Mouse (Mus musculus) intestine, embryonic 15.5 days (tissue): ENCODE measurements at regions not wholly inside any gene's neighbourhood (a gene's known extent, or its start where the extent isn't known, plus 50 kb on each side); places are given as distances from the start of the nearest gene placed in this dataset.

Experiments used
- ATAC-seq: fragments of 200-750 bp; cut with Nextera tagmentation; 2 replicates; pipeline ENCODE4 v1.8.0; 2017; ENCODE audit warnings: moderate TSS enrichment, moderate library complexity
- H3K27ac ChIP-seq: fragments of 300-500 bp; sonication (generic); 2 replicates; pipeline ENCODE4 v1.5.1; 2015; ENCODE audit warnings: mild to moderate bottlenecking, inconsistent platforms
- H3K27me3 ChIP-seq: fragments of 300-500 bp; sonication (generic); replicated peaks from 2 replicates; pipeline ENCODE4 v1.6.1; 2015; ENCODE audit warnings: inconsistent platforms
- H3K36me3 ChIP-seq: fragments of 300-500 bp; sonication (generic); 2 replicates; pipeline ENCODE4 v1.6.1; 2015; ENCODE audit warnings: inconsistent platforms
- H3K4me1 ChIP-seq: fragments of 300-500 bp; sonication (generic); replicated peaks from 2 replicates; pipeline ENCODE4 v1.6.1; 2015; ENCODE audit warnings: inconsistent platforms
- H3K4me2 ChIP-seq: fragments of 300-500 bp; sonication (generic); replicated peaks from 2 replicates; pipeline ENCODE4 v1.6.1; 2015; ENCODE audit warnings: mild to moderate bottlenecking, inconsistent platforms
- H3K4me3 ChIP-seq: fragments of 300-500 bp; sonication (generic); replicated peaks from 2 replicates; pipeline ENCODE4 v1.5.1; 2015; ENCODE audit warnings: inconsistent platforms
- H3K9ac ChIP-seq: fragments of 300-500 bp; sonication (generic); 2 replicates; pipeline ENCODE4 v1.6.1; 2015; ENCODE audit warnings: inconsistent platforms
- H3K9me3 ChIP-seq: fragments of 300-500 bp; sonication (generic); 2 replicates; pipeline ENCODE4 v1.6.1; 2016; ENCODE audit warnings: inconsistent platforms
- WGBS: fragments of 180-500 bp; shearing (Covaris S2); methylation state at CpG from one replicate; pipeline ENCODE4 v1.1.7; 2015; 5-methylcytosine and 5-hydroxymethylcytosine counted together

DNA sequence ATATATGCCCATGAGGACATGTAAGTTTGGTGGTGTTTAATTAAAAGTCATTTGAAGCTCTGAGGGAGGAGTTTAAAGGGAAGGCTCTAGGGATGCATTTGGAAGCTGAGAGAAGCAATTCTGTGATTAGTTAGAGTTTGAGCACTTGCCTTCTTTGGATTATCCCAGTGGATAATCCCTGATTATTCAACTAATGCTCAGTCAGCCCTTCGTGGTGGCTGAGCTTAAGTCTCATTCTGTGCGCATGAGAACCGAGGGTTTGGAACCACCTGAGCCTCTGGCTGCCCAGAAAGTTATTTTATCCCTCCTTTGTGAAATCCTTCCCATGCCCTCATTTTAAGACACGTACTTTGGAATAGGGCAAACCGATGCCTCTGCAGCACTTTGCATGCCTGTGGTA lies 285.9 kb downstream of the Dnajb9 start:
- Histone ChIP-seq H3K4me3 (no peak overlapping the region), H3K4me1 (no peaks in the 10 kb centered on the region), H3K36me3 (no peaks in the 10 kb centered on the region), H3K27me3 (no peaks in the 10 kb centered on the region), H3K9ac (no peak overlapping the region), H3K27ac (no peak overlapping the region), H3K9me3 (no peaks in the 10 kb centered on the region), H3K4me2 (no peak overlapping the region)
- 78% methylated on average over 5 of the region's 5 CpGs for WGBS
- ATAC-seq = no peak

DNA sequence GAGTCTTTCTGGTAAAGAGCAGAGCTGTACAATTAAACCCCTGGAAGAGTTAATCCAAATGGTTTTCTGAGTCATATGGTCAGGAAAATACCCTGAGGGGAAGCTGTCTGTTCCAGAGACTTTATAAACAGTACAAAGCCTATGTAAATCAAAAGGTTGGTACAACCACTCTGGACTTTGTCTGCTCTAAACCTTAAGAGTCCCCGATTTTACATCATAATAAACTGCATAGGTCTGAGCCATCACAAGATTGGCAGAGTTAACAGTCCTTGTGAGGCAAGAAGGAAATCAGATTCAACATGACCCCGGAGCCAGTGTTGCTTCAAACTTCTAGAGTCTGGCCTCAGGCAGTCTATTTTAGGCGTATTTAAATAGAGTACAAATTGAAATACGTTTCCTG lies 289.7 kb downstream of the Dnajb9 start:
- Histone ChIP-seq H3K4me2 (no peak overlapping the region), H3K27ac (no peak overlapping the region), H3K4me1 (no peaks in the 10 kb centered on the region), H3K9me3 (no peaks in the 10 kb centered on the region), H3K36me3 (no peaks in the 10 kb centered on the region), H3K9ac (no peak overlapping the region), H3K27me3 (no peaks in the 10 kb centered on the region), H3K4me3 (no peak overlapping the region)
- ATAC-seq = no peak
- 40% methylated on average over 4 of the region's 4 CpGs for WGBS

DNA sequence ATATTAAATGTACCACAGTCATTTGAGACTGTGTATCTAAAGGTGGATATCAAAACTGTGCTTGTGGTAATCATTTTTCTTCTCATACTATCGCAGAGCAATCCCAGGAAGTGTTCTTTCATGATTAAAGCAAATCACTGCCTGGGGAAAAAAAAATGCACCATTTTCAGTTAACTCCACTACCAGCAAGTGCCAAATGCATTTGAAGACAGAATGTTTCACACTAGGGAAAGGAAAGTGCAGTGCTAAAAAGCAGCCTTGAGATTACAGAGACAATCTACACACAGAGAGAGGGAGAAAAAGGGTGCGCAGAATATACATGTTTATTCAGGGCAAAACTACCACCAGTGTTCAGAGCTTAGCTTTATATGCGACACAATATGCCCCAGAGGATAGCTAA lies 291.0 kb downstream of the Dnajb9 start:
- Histone ChIP-seq H3K9ac (no peak overlapping the region), H3K4me3 (no peak overlapping the region), H3K4me2 (no peak overlapping the region), H3K4me1 (no peaks in the 10 kb centered on the region), H3K27ac (no peak overlapping the region), H3K9me3 (no peaks in the 10 kb centered on the region), H3K27me3 (no peaks in the 10 kb centered on the region), H3K36me3 (no peaks in the 10 kb centered on the region)
- 58% methylated on average over 3 of the region's 3 CpGs for WGBS
- no peak for ATAC-seq

DNA sequence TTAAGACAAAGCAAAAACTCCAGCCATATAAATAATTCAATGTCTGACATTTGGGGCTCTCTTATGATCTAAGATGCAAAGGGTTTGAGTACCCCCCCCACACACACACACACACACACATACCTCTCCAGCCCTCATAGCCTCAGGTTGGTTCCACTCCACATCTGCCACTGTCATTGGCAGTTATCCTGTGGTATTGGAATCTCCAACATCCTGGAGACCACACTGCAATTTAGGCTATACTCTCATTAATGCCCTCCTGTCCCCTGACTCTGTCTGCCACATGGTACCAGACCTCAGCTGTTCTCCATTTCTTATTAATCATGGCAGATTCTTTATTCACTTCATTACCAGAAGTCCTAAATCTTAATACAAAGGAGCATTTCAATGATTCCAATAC lies 293.3 kb downstream of the Dnajb9 start:
- H3K4me3 ChIP-seq = no peak overlapping the region
- no peak overlapping the region for H3K27ac ChIP-seq
- no peak overlapping the region for H3K9ac ChIP-seq
- no peaks in the 10 kb centered on the region for H3K9me3 ChIP-seq
- no peak overlapping the region for H3K4me2 ChIP-seq
- no peaks in the 10 kb centered on the region for H3K27me3 ChIP-seq
- no peaks in the 10 kb centered on the region for H3K4me1 ChIP-seq
- no peak for ATAC-seq
- H3K36me3 ChIP-seq = no peaks in the 10 kb centered on the region

DNA sequence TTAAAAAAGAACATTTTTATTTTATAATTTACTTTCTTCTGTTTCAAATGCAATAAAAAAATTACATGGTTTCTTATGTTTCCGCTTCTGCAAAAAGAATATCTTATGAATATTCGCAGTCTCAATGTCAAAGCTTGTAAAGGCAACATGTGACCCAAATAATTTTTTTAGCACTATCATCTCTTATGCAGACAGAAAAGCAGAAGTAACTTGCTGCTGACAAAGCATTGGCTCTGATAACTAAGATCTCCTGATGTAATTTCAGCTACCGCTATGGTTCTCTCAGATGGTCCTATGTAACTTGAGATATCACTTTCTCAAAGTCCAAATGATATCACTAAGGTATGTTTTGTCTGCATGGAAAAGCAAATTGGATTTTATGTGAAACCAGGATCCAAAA lies 310.9 kb downstream of the Dnajb9 start:
- Histone ChIP-seq H3K27ac (no peak overlapping the region), H3K4me1 (no peaks in the 10 kb centered on the region), H3K9me3 (no peaks in the 10 kb centered on the region), H3K36me3 (no peaks in the 10 kb centered on the region), H3K4me2 (no peak overlapping the region), H3K27me3 (no peaks in the 10 kb centered on the region), H3K9ac (no peak overlapping the region), H3K4me3 (no peak overlapping the region)
- ATAC-seq = no peak
- 92% methylated on average over 3 of the region's 3 CpGs for WGBS

DNA sequence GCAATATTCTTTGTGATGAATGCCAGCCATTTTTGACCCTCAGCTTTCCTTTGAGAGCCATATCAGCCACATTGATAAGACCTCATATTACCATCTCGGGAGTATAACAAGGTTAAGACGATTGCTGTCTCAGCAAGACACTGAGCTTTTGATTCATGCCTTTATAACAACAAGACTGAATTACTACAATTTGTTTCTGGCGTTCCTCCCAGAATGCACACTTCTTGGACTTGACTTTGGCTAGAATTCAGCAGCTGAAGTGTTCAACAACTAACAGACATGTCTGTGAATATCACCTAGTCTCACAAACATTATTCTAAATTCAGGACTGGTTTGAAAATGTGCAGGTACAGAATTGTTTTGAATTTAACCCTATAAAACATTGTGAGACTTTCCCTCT lies 324.5 kb downstream of the Dnajb9 start:
- Histone ChIP-seq H3K9me3 (no peaks in the 10 kb centered on the region), H3K4me3 (no peak overlapping the region), H3K4me2 (no peak overlapping the region), H3K27ac (no peak overlapping the region), H3K9ac (no peak overlapping the region), H3K36me3 (no peaks in the 10 kb centered on the region), H3K4me1 (no peaks in the 10 kb centered on the region), H3K27me3 (no peaks in the 10 kb centered on the region)
- ATAC-seq = no peak
- WGBS = 42% methylated on average over 3 of the region's 3 CpGs

DNA sequence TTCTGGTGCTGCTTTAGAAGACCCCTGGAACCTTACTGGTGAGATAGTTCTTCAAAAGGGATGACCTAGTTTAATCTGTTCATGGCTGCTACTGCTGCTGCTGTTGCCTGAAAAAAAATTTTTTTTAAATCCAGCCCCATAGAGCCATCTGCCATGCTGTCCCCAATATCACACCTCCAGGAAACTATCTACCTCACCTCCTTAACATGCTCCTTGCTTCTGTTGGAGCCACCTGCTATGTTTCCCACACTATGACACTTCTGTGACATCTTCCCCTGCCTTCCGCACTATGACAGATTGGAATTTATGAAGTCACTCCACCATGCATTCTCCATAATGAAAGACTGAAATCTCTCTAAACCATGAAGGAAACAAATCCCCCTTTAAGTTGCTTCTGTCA lies 349.6 kb downstream of the Dnajb9 start:
- no peaks in the 10 kb centered on the region for H3K36me3 ChIP-seq
- no peak overlapping the region for H3K4me2 ChIP-seq
- WGBS = 94% methylated on average over 1 of the region's 1 CpGs
- no peak overlapping the region for H3K27ac ChIP-seq
- no peaks in the 10 kb centered on the region for H3K4me1 ChIP-seq
- H3K9ac ChIP-seq = no peak overlapping the region
- H3K4me3 ChIP-seq = no peak overlapping the region
- ATAC-seq = no peak
- no peaks in the 10 kb centered on the region for H3K9me3 ChIP-seq
- no peaks in the 10 kb centered on the region for H3K27me3 ChIP-seq

DNA sequence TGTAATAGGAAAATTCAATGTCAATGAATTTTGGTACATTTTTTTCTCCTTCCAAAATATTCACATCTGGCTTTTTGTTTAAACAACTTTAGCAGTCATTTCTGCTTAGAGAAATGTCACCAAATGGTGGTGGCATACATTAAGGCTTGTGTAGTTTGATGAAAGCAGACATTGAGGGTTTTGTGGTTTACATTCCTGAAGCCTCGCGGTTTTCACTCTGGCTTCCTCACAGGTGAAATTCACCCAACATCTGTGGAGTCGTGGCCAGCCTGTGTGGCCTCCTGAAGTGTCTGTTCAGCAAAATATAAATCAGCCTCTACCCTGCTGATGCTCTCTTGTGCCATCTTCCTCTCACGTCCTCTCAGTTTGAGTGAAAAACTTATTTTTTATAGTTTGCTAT lies 353.8 kb downstream of the Dnajb9 start:
- Histone ChIP-seq H3K36me3 (no peaks in the 10 kb centered on the region), H3K27ac (no peak overlapping the region), H3K4me2 (no peak overlapping the region), H3K27me3 (no peaks in the 10 kb centered on the region), H3K4me1 (no peaks in the 10 kb centered on the region), H3K4me3 (no peak overlapping the region), H3K9ac (no peak overlapping the region), H3K9me3 (no peaks in the 10 kb centered on the region)
- WGBS = 49% methylated on average over 4 of the region's 4 CpGs
- ATAC-seq = no peak

DNA sequence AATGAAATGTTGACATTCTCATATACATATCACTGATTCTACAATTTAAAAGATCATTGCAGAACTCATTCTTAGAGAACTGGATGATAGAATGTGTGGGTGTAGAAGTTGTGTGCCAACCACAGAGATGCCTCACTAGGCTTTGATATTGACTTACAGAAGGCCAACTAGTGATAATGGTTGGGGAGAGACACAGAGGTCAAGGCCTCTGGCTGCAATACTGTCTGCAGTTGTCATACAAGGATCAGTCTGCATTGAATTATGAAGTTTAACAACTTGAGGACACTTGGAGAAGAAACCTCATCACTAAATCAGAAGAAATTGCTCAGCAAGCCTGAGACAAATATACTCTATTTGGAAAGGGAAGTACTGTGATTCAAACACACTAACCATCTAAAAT lies 357.9 kb downstream of the Dnajb9 start:
- Histone ChIP-seq H3K27ac (no peak overlapping the region), H3K9me3 (no peaks in the 10 kb centered on the region), H3K4me2 (no peak overlapping the region), H3K4me3 (no peak overlapping the region), H3K4me1 (no peaks in the 10 kb centered on the region), H3K36me3 (no peaks in the 10 kb centered on the region), H3K27me3 (no peaks in the 10 kb centered on the region), H3K9ac (no peak overlapping the region)
- no peak for ATAC-seq

DNA sequence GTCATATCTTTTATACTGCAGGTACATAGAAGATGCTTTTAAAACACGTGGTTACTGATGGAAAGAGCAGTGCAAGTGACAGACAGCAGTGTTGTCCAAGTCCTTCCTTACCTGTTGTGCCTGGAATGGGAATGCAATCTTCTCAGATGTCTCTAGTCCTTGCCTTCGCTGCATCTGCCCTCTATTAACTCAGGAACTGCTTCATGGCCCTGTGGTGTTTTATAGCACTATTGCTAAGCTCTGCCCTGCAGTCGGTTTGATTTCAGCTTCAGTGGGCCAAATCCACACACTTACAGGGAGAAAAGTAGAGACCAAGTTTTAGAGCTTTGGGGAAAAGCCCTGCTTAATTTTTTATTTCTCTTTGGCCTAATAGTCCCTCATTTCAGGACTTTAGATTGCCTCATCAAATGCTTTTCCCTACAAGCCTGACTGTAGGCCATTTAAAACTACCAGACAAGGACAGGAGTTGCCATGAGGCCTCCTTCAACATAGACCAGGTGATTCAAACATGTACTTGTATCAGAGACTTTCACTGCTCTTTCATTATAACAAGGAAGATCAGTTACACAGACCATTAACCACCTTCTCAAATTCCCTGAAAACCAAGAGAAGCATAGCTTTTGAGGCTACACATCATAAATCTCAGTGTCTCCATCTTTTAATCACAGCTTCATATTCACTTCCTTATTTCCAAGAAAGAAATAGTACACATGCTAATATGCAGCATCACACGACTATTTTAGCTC lies 358.7 kb downstream of the Dnajb9 start:
- Histone ChIP-seq H3K9ac (no peak overlapping the region), H3K9me3 (no peaks in the 10 kb centered on the region), H3K27me3 (no peaks in the 10 kb centered on the region), H3K4me1 (no peaks in the 10 kb centered on the region), H3K27ac (no peak overlapping the region), H3K4me3 (no peak overlapping the region), H3K4me2 (no peak overlapping the region), H3K36me3 (no peaks in the 10 kb centered on the region)
- ATAC-seq = no peak
- 62% methylated on average over 4 of the region's 4 CpGs for WGBS

DNA sequence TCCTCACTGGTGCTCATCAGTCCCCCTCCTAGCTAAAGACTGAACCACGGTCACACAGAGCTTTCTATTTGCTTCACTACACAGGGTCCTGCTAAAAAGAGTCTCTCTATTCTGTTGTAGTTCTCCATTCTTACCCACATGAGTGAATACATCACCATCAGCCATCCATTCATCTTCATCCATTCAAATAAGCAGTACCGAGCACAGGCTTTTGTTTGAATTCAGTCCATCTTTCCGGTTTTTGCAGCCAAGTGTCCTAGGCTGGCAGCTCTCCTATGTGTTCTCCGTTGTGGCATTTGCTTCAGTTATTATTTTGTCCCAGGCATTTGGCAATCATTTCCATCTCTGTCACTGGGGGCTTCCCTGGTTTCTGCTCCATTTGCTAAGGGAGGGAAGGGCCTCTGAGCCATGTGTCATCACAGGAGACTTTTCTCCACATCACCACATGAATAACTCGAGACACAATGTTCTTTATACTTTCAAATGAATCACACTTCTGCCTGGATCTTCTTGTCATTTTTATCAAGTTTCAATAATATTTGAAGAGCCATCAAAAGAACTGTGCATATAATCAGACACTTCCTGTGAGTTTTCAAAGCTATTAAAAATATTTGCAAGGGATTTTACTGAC lies 366.1 kb downstream of the Dnajb9 start:
- Histone ChIP-seq H3K36me3 (no peaks in the 10 kb centered on the region), H3K27ac (no peak overlapping the region), H3K4me1 (no peaks in the 10 kb centered on the region), H3K9me3 (no peaks in the 10 kb centered on the region), H3K27me3 (no peaks in the 10 kb centered on the region), H3K4me2 (no peak overlapping the region), H3K4me3 (no peak overlapping the region), H3K9ac (no peak overlapping the region)
- WGBS = 64% methylated on average over 5 of the region's 5 CpGs
- ATAC-seq = no peak

DNA sequence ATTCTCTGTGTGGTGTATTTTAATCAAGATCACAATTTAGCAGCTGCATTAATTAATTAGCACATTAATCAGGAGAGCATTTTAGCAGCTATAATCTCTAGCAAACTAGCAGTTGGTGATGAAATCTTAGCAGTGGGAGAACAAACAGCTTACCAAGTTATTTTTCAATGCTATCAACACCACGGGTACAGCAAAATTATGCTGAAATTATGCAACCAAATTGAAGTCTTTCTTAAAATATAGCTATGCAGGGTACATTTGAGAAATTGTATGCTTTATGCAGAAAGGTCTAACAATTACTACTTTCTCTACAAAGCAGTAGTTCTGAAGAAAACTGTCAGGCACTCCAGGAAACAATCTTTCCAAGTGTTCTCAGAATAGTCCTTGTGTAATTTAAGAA lies 378.1 kb downstream of the Dnajb9 start:
- Histone ChIP-seq H3K36me3 (no peaks in the 10 kb centered on the region), H3K9me3 (no peaks in the 10 kb centered on the region), H3K9ac (no peak overlapping the region), H3K4me3 (no peak overlapping the region), H3K4me1 (no peaks in the 10 kb centered on the region), H3K27me3 (no peaks in the 10 kb centered on the region), H3K4me2 (no peak overlapping the region), H3K27ac (no peak overlapping the region)
- no peak for ATAC-seq
- 69% methylated on average over 1 of the region's 1 CpGs for WGBS

DNA sequence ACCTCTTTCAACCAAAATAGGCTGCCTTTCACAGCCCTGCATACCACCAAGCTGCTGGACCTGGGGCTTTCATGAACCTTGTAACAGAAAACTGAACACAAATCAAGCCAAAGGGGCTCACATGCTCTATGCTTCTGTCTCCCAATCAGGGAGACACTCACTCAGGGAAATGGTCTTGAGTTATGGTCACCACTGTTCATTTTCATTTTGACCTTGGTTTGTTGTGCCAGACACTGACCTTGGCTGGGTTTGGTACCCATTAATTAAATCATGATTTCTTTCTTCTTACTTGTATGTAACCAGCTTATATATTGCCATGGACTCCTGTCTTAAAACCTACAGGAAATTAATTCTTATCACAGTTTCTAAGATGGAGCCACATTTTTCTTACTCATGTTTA lies 381.5 kb downstream of the Dnajb9 start:
- H3K4me1 ChIP-seq = no peaks in the 10 kb centered on the region
- H3K4me3 ChIP-seq = no peak overlapping the region
- no peak for ATAC-seq
- no peaks in the 10 kb centered on the region for H3K36me3 ChIP-seq
- H3K27me3 ChIP-seq = no peaks in the 10 kb centered on the region
- H3K9ac ChIP-seq = no peak overlapping the region
- H3K4me2 ChIP-seq = no peak overlapping the region
- H3K9me3 ChIP-seq = no peaks in the 10 kb centered on the region
- H3K27ac ChIP-seq = no peak overlapping the region
